Mouse (Mus musculus): ENCODE results near the gene Cuedc1. TPM values are rescaled to one million over a fixed set of nuclear protein-coding genes. Genes with fewer than 3 reads are reported as not detected.

Cuedc1 gene
- polyA plus RNA-seq, 1 experiment: 32.7 TPM

GRCm38 (mm10) chr11:88165683-88166364 lies 68.0 kb downstream of the Cuedc1 start:
- DNase-seq (ENCODE audit: extremely low spot score in 1 of 2, low spot score in 1 of 2): no peak

DNA sequence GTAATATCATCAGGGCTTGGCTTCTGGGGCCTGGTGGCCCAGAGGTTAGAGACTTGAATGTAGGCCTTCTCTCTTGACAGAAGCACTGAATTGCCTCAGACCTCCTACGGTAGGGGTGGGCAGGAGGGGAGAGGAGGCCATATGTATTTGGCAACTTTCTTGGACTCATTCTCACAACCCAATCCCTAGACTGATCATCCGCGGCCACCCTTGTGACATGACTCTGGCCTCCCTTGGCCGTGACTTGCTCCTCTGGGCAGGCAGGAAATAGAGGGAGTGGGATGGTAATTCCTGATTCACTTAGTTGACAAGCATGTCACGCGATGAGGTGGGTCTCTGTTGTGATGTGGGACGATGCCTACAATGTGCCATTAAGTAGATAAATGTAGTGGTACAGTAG lies 68.6 kb downstream of the Cuedc1 start:
- DNase-seq (ENCODE audit: extremely low spot score in 1 of 2, low spot score in 1 of 2): no peak

- no peak for DNase-seq (ENCODE audit: extremely low spot score in 1 of 2, low spot score in 1 of 2)
Observed at GRCm38 (mm10) chr11:88168611-88169010, 70.8 kb downstream of the Cuedc1 start.

GRCm38 (mm10) chr11:88169531-88170040 lies 71.7 kb downstream of the Cuedc1 start:
- no peak for DNase-seq (ENCODE audit: extremely low spot score in 1 of 2, low spot score in 1 of 2)

- DNase-seq (ENCODE audit: extremely low spot score in 1 of 2, low spot score in 1 of 2): no peak
Observed at GRCm38 (mm10) chr11:88170606-88171005, 72.7 kb downstream of the Cuedc1 start.

- DNase-seq (ENCODE audit: extremely low spot score in 1 of 2, low spot score in 1 of 2): no peak
Observed at GRCm38 (mm10) chr11:88171876-88172442, 74.1 kb downstream of the Cuedc1 start.

DNA sequence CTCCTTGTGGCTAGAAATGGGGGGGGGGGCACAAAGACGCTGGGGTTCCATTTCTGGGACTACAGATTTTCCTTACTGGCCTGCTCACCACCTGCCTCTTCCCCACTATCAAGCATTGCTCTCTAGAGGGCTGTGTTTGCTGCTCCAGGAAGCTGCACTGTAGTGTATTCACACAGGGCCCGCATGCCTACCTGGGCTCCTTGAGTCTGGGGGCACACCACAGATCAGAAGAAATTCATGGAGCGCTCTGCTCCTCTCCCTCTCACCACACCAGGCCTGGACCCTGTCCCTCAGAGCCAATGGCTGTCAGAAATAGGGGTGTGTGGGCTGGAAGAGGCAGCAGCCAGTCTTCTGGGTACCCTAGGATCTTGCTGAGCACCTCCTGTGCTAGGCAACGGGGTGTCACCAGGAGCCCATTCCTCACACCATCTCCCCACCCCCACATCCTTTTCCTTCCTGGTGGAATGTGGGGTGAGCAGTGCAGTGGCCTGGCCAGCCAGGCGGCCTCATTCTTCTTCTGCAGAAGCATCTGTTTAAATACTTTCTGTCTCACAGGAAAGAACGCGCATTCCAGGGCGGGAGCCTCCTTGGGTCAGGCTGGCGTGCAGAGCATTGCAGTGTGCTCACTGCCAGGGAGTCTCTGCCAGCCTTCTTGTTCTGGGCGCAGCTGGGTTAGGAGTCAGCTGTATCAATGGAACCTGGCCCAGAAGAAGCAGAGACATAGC lies 74.9 kb downstream of the Cuedc1 start:
- DNase-seq (ENCODE audit: extremely low spot score in 1 of 2, low spot score in 1 of 2): no peak

- no peak for DNase-seq (ENCODE audit: extremely low spot score in 1 of 2, low spot score in 1 of 2)
Observed at GRCm38 (mm10) chr11:88173386-88174025, 75.6 kb downstream of the Cuedc1 start.

GRCm38 (mm10) chr11:88180467-88180958 lies 82.7 kb downstream of the Cuedc1 start:
- DNase-seq (ENCODE audit: extremely low spot score in 1 of 2, low spot score in 1 of 2): no peak

GRCm38 (mm10) chr11:88180959-88181619 lies 83.2 kb downstream of the Cuedc1 start:
- peak in 1 of 2 experiments; percentile 67 for DNase-seq (ENCODE audit: extremely low spot score in 1 of 2, low spot score in 1 of 2)

GRCm38 (mm10) chr11:88184632-88185180 lies 86.8 kb downstream of the Cuedc1 start:
- DNase-seq (ENCODE audit: extremely low spot score in 1 of 2, low spot score in 1 of 2): no peak

GRCm38 (mm10) chr11:88186078-88186946 lies 88.5 kb downstream of the Cuedc1 start:
- no peak for DNase-seq (ENCODE audit: extremely low spot score in 1 of 2, low spot score in 1 of 2)

GRCm38 (mm10) chr11:88186947-88187243 lies 89.0 kb downstream of the Cuedc1 start:
- DNase-seq (ENCODE audit: extremely low spot score in 1 of 2, low spot score in 1 of 2): no peak

- peak; percentile 81 to 88 for DNase-seq (ENCODE audit: extremely low spot score in 1 of 2, low spot score in 1 of 2)
Observed at GRCm38 (mm10) chr11:88187417-88188133, 89.7 kb downstream of the Cuedc1 start.

GRCm38 (mm10) chr11:88188216-88188615 lies 90.4 kb downstream of the Cuedc1 start:
- no peak for DNase-seq (ENCODE audit: extremely low spot score in 1 of 2, low spot score in 1 of 2)

DNA sequence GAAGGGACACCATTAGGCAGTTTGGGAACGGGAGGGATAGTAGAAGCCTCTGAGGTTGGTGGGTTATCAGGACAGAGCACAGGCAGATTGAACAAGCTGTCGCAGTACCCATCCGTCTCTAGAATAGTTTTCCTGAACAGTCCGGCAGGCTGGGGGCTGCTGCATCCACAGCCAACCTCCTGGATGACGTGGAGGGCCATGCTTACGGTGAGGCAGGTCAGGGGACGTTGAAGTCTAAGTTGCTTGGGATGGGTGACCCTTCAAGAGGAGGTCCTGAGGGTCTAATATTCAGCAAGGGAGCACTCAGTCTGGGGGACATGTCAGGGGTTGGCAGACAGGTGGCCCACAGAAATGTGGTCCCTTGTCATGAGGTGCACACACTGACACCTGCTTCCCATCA lies 90.8 kb downstream of the Cuedc1 start:
- DNase-seq (ENCODE audit: extremely low spot score in 1 of 2, low spot score in 1 of 2): no peak

- DNase-seq (ENCODE audit: extremely low spot score in 1 of 2, low spot score in 1 of 2): no peak
Observed at GRCm38 (mm10) chr11:88192595-88192994, 94.7 kb downstream of the Cuedc1 start.

- no peak for DNase-seq (ENCODE audit: extremely low spot score in 1 of 2, low spot score in 1 of 2)
Observed at GRCm38 (mm10) chr11:88193098-88193823, 95.4 kb downstream of the Cuedc1 start.
